Mouse (Mus musculus): ENCODE results near the gene Mylk4.

The Mylk4 gene

GRCm38 (mm10) chr13:32783816-32784215, at the start of gene Mylk4:
Mylk4 (minus strand) TSS chr13:32783954.
- no peak for DNase-seq

GRCm38 (mm10) chr13:32833237-32833636, 49.5 kb upstream of the Mylk4 start:
- DNase-seq: no peak

GRCm38 (mm10) chr13:32832776-32833175, 49.0 kb upstream of the Mylk4 start:
- DNase-seq: no peak

- no peak for DNase-seq
Measured at GRCm38 (mm10) chr13:32831505-32832273, 47.9 kb upstream of the Mylk4 start.

GRCm38 (mm10) chr13:32828886-32829285, 45.1 kb upstream of the Mylk4 start:
- DNase-seq: no peak

GRCm38 (mm10) chr13:32827951-32828350, 44.2 kb upstream of the Mylk4 start:
- peak; percentile 77 for DNase-seq

- peak in 1 of 2 experiments; percentile 15 for DNase-seq
Measured at GRCm38 (mm10) chr13:32827111-32827822, 43.5 kb upstream of the Mylk4 start.

- DNase-seq: no peak
Measured at GRCm38 (mm10) chr13:32825546-32825945, 41.8 kb upstream of the Mylk4 start.

GRCm38 (mm10) chr13:32824377-32825330, 40.9 kb upstream of the Mylk4 start:
- DNase-seq: no peak

GRCm38 (mm10) chr13:32823126-32823525, 39.4 kb upstream of the Mylk4 start:
- DNase-seq: no peak

- no peak for DNase-seq
Measured at GRCm38 (mm10) chr13:32821671-32822070, 37.9 kb upstream of the Mylk4 start.

- DNase-seq: no peak
Measured at GRCm38 (mm10) chr13:32819926-32820325, 36.2 kb upstream of the Mylk4 start.

- no peak for DNase-seq
Measured at GRCm38 (mm10) chr13:32819241-32819640, 35.5 kb upstream of the Mylk4 start.

- no peak for DNase-seq
Measured at GRCm38 (mm10) chr13:32807624-32808023, 23.9 kb upstream of the Mylk4 start.

GRCm38 (mm10) chr13:32806820-32807219, 23.1 kb upstream of the Mylk4 start:
- DNase-seq: peak; percentile 23 to 27

GRCm38 (mm10) chr13:32803701-32804345, 20.1 kb upstream of the Mylk4 start:
- DNase-seq: no peak

- peak; percentile 60 to 72 for DNase-seq
Measured at GRCm38 (mm10) chr13:32802259-32803081, 18.7 kb upstream of the Mylk4 start, which contains the start of gene D930007J09Rik. D930007J09Rik (minus strand) TSS chr13:32802849.

- peak; percentile 96 to 98 for DNase-seq
Measured at GRCm38 (mm10) chr13:32801693-32802221, 18.0 kb upstream of the Mylk4 start, which contains the start of gene Wrnip1. Wrnip1 (plus strand) TSS chr13:32802038.

- DNase-seq: peak in 1 of 2 experiments; percentile 16
Measured at GRCm38 (mm10) chr13:32800859-32801258, 17.1 kb upstream of the Mylk4 start.

GRCm38 (mm10) chr13:32799131-32799530, 15.4 kb upstream of the Mylk4 start:
- DNase-seq: no peak

GRCm38 (mm10) chr13:32797085-32797484, 13.3 kb upstream of the Mylk4 start:
- no peak for DNase-seq

Data from kidney, postnatal 4 days (tissue).